Mouse (Mus musculus): ENCODE results near the gene Rmdn3.
A peak's percentile ranks its signal among the peaks of the same experiment; 100 is the strongest.

Gene Rmdn3

GRCm38 (mm10) chr2:119166901-119167865 is 10.3 kb upstream of the Rmdn3 start, which contains the start of gene Gchfr:
Gene Gchfr (plus strand): TSS chr2:119167773.
- DNase-seq, result peak; percentile 39 to 54

- no peak for DNase-seq
These were observed 8.6 kb upstream of the Rmdn3 start for GRCm38 (mm10) chr2:119165401-119165800.

- no peak for DNase-seq
These were observed 7.2 kb upstream of the Rmdn3 start for GRCm38 (mm10) chr2:119163999-119164398.

GRCm38 (mm10) chr2:119163135-119163534 is 6.3 kb upstream of the Rmdn3 start:
- no peak for DNase-seq

GRCm38 (mm10) chr2:119161247-119161646 is 4.4 kb upstream of the Rmdn3 start:
- DNase-seq, result no peak

- no peak for DNase-seq
These were observed 1.0 kb upstream of the Rmdn3 start for GRCm38 (mm10) chr2:119157836-119158235.

- DNase-seq, result no peak
These were observed 653 bp downstream of the Rmdn3 start for GRCm38 (mm10) chr2:119156081-119156680.

GRCm38 (mm10) chr2:119155388-119155787 is 1.4 kb downstream of the Rmdn3 start:
- DNase-seq, result no peak

- DNase-seq, result no peak
These were observed 2.2 kb downstream of the Rmdn3 start for GRCm38 (mm10) chr2:119154683-119155082.

- DNase-seq, result no peak
These were observed 4.6 kb downstream of the Rmdn3 start for GRCm38 (mm10) chr2:119152255-119152654.

GRCm38 (mm10) chr2:119147775-119148174 is 9.1 kb downstream of the Rmdn3 start:
- DNase-seq, result no peak

- DNase-seq, result no peak
These were observed 9.6 kb downstream of the Rmdn3 start for GRCm38 (mm10) chr2:119147160-119147678.

- DNase-seq, result no peak
These were observed 10.4 kb downstream of the Rmdn3 start for GRCm38 (mm10) chr2:119146435-119146834.

GRCm38 (mm10) chr2:119145199-119145598 is 11.6 kb downstream of the Rmdn3 start:
- no peak for DNase-seq

- DNase-seq, result no peak
These were observed 20.4 kb downstream of the Rmdn3 start for GRCm38 (mm10) chr2:119136346-119136898.

- DNase-seq, result no peak
These were observed 43.5 kb downstream of the Rmdn3 start for GRCm38 (mm10) chr2:119113121-119113925.

- peak; percentile 81 to 87 for DNase-seq
These were observed 44.3 kb downstream of the Rmdn3 start, which contains the start of gene Rad51 for GRCm38 (mm10) chr2:119112438-119113112. Gene Rad51 (plus strand): TSS chr2:119112793.

GRCm38 (mm10) chr2:119111060-119111459 is 45.8 kb downstream of the Rmdn3 start:
- DNase-seq, result no peak

- no peak for DNase-seq
These were observed 48.3 kb downstream of the Rmdn3 start for GRCm38 (mm10) chr2:119108554-119108953.

GRCm38 (mm10) chr2:119106583-119106982 is 50.3 kb downstream of the Rmdn3 start:
- DNase-seq, result no peak

GRCm38 (mm10) chr2:119101552-119101951 is 55.3 kb downstream of the Rmdn3 start:
- DNase-seq, result no peak
